Mouse (Mus musculus) A20 (cell line): Measurements from ENCODE around the gene Lypd4.

Experiments used
- DNase-seq: peaks from one replicate; pipeline ENCODE4 v3.0.0-alpha.2; 2011; ENCODE audit warnings: low read depth, low spot score

Lypd4 gene

GRCm38 (mm10) chr7:24850899-24851303, 18.8 kb downstream of the Lypd4 start:
- peak; percentile 89 for DNase-seq

- DNase-seq: peak; percentile 85
These were observed 19.6 kb downstream of the Lypd4 start for GRCm38 (mm10) chr7:24850162-24850561.

- DNase-seq: peak; percentile 81
These were observed 23.2 kb downstream of the Lypd4 start for GRCm38 (mm10) chr7:24846576-24846975.

GRCm38 (mm10) chr7:24845713-24846112, 24.0 kb downstream of the Lypd4 start:
- peak; percentile 89 for DNase-seq

GRCm38 (mm10) chr7:24845181-24845580, 24.6 kb downstream of the Lypd4 start:
- no peak for DNase-seq

GRCm38 (mm10) chr7:24844144-24844543, 25.6 kb downstream of the Lypd4 start:
- DNase-seq: no peak

- no peak for DNase-seq
These were observed 28.7 kb downstream of the Lypd4 start for GRCm38 (mm10) chr7:24841009-24841408.

- DNase-seq: peak; percentile 27
These were observed 29.4 kb downstream of the Lypd4 start for GRCm38 (mm10) chr7:24840331-24840730.

- peak; percentile 49 for DNase-seq
These were observed 30.3 kb downstream of the Lypd4 start for GRCm38 (mm10) chr7:24839410-24839808.

- peak; percentile 80 for DNase-seq
These were observed 30.9 kb downstream of the Lypd4 start for GRCm38 (mm10) chr7:24838732-24839409.

GRCm38 (mm10) chr7:24827181-24827580, 42.6 kb downstream of the Lypd4 start:
- DNase-seq: no peak

GRCm38 (mm10) chr7:24824452-24824851, 45.3 kb downstream of the Lypd4 start:
- DNase-seq: no peak

GRCm38 (mm10) chr7:24817502-24817901, 52.2 kb downstream of the Lypd4 start:
- peak; percentile 77 for DNase-seq
